Mouse (Mus musculus) liver, postnatal 0 days (tissue): Measurements from ENCODE around the gene Cox7a2l.

Experiments
- CTCF ChIP-seq: sonication (generic); IDR thresholded peaks from 2 replicates; pipeline ENCODE4 v1.5.1; 2016; ENCODE audit warnings: antibody characterized with exemption, low read depth
- EP300 ChIP-seq: IDR thresholded peaks from 2 replicates; pipeline ENCODE4 v1.6.1; 2016; ENCODE audit warnings: antibody characterized with exemption, low read depth, mild to moderate bottlenecking

DNA sequence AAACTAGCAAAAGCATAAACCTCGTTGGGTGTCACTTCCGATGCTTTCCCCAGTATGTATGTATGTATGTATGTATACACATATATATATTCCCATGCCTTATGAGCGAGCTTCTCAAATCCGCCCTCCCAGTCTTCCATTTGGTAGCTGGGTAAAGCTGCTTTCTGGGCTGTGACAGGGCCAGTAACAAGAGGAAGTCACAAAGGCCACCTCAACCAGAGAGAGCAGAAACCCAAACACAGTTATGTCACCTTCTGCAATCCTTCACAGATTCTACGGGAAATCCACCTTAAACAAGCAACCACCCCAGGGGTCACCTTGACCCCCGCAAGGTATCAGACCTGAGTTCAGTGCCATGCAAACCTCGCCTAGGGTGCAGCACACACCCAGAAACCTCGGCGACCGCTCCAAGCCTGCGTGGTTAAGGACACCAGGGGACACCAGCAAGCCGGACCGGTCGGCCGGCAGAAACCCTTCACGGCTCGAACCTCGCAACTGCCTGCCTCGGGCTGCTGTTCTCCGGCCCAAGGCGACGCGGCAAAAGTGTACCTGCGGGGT, 3.4 kb downstream of the Cox7a2l start:
- TF ChIP-seq CTCF, result peak; percentile 23; the same call in 1 of the 2 replicates
- no peak for TF ChIP-seq EP300
